Mouse (Mus musculus) heart, adult 2 months (tissue): Measurements from ENCODE around the gene 1810009A15Rik. TPM values are rescaled to one million over a fixed set of nuclear protein-coding genes. Genes with fewer than 3 reads are reported as not detected.

ENCODE experiments used
- DNase-seq, 2 experiments: peaks; one replicate each; pipeline ENCODE4 v3.0.0; 2021
- H3K27ac ChIP-seq: fragments of 200-600 bp; 2 replicates; pipeline ENCODE4 v1.8.1; 2022
- H3K27me3 ChIP-seq: fragments of 200-500 bp; 2 replicates; pipeline ENCODE4 v1.6.1; 2012; ENCODE audit warnings: mild to moderate bottlenecking, low read length, inconsistent platforms, mixed read lengths; ENCODE audit not compliant: control insufficient read depth, insufficient read depth
- H3K36me3 ChIP-seq: fragments of 200-500 bp; 2 replicates; pipeline ENCODE4 v1.6.1; 2012; ENCODE audit warnings: low read length, inconsistent platforms; ENCODE audit not compliant: control insufficient read depth, insufficient read depth
- H3K4me1 ChIP-seq: fragments of 200-500 bp; 2 replicates; pipeline ENCODE4 v1.6.1; 2011; ENCODE audit warnings: low read length; ENCODE audit not compliant: control insufficient read depth, insufficient read depth
- H3K4me3 ChIP-seq: fragments of 200-600 bp; 2 replicates; pipeline ENCODE4 v1.8.1; 2022
- H3K79me2 ChIP-seq: fragments of 200-500 bp; replicated peaks from 2 replicates; pipeline ENCODE4 v1.6.1; 2012; ENCODE audit warnings: mild to moderate bottlenecking, inconsistent platforms, low read length, moderate library complexity, mixed read lengths; ENCODE audit not compliant: control insufficient read depth, insufficient read depth
- H3K9ac ChIP-seq: fragments of 200-500 bp; 2 replicates; pipeline ENCODE4 v1.6.1; 2012; ENCODE audit warnings: low read depth, mild to moderate bottlenecking, control low read depth, inconsistent platforms, low read length, mixed read lengths
- CTCF ChIP-seq: fragments of 200-600 bp; IDR thresholded peaks from 2 replicates; pipeline ENCODE4 v1.8.1; 2022; ENCODE audit warnings: antibody characterized with exemption, mild to moderate bottlenecking, moderate library complexity
- EP300 ChIP-seq: fragments of 200-500 bp; IDR thresholded peaks from 2 replicates; pipeline ENCODE4 v1.6.1; 2011; ENCODE audit warnings: low read depth, low read length, control low read depth; ENCODE audit not compliant: insufficient read depth
- POLR2A ChIP-seq: fragments of 200-500 bp; IDR thresholded peaks from 2 replicates; pipeline ENCODE4 v1.6.1; 2011; ENCODE audit warnings: mild to moderate bottlenecking, low read depth, low read length, control low read depth; ENCODE audit not compliant: insufficient read depth
- WGBS: fragments of 180-500 bp; shearing (Covaris S2); methylation state at CpG from one replicate; pipeline ENCODE4 v1.1.7; 2018; 5-methylcytosine and 5-hydroxymethylcytosine counted together
- intact Hi-C: fragments of 180-260 bp; cut with DNase I; formaldehyde crosslinking; loops from one replicate; pipeline ENCODE4 v1.15.1; 2025
- polyA plus RNA-seq: library from polyadenylated mRNA; depleted of rRNA; stranded (reverse); fragments of >200 nt; gene quantifications from 2 replicates; pipeline ENCODE4 v1.2.3, GENCODE M21; 2012
- total RNA-seq, 2 experiments: library from RNA; stranded (reverse); gene quantifications; 2 replicates each; pipeline ENCODE4 v1.2.3; 2021

1810009A15Rik gene
- total and polyA plus RNA-seq, 3 experiments = 10.1 to 21.0 (median 15.6) TPM

DNA sequence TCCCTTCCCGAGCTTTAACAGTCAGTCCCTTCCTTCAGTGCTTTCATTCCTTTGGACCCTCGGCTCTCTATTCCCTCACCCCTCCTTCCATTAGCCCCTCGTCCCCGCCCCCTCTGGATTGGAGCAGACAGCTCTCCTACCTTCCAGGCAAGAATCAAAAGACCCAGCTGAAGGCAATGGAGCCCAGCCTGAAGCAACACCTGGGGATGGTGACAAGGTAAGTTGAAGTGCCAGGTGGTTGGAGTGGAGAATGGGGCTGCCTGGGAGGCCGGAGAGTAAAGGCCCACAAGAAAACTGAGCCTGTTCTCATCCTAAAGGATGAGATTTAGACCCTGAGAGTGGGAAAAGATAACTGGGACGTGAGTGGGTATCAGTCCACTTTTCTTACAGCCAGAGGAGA is 19.9 kb downstream of the 1810009A15Rik start:
- WGBS = 88% methylated on average over 6 of the region's 6 CpGs
- no peak for TF ChIP-seq CTCF
- TF ChIP-seq EP300 = no peak
- no peak for TF ChIP-seq POLR2A

DNA sequence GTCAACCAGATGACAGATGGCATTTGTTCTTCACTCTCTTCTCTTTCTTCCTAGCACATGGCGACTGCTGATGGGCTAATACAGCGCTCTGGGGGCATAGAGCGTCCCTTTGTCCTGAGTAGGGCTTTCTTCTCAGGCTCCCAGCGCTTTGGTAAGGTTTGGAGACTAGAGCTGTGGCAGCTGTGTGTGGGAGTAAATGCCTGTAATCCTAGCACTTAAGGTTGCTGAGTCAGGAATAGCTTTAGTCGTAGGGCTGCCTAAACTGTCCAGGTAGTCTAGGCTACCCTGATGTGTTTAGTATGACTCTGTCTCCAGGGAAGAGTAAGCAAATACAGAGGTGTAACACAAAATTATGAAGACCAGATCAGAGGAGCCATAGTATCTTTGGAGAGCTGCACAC is 23.2 kb downstream of the 1810009A15Rik start:
- WGBS = 85% methylated on average over 5 of the region's 5 CpGs
- Histone ChIP-seq H3K79me2 (no peaks in the 10 kb centered on the region), H3K27me3 (no peaks in the 10 kb centered on the region), H3K4me3 (no peak overlapping the region), H3K4me1 (no peaks in the 10 kb centered on the region), H3K9ac (no peak overlapping the region), H3K36me3 (no peaks in the 10 kb centered on the region), H3K27ac (no peak overlapping the region)
- TF ChIP-seq POLR2A = no peak
- no peak for TF ChIP-seq EP300
- TF ChIP-seq CTCF = no peak
- DNase-seq = no peak
- intact Hi-C loops = no loop called here

More for the DNA sequence above, 19.9 kb downstream of the 1810009A15Rik start:
- Histone ChIP-seq H3K27me3 (no peaks in the 10 kb centered on the region), H3K4me1 (no peaks in the 10 kb centered on the region), H3K27ac (no peak overlapping the region), H3K9ac (no peak overlapping the region), H3K79me2 (no peaks in the 10 kb centered on the region), H3K4me3 (no peak overlapping the region), H3K36me3 (no peaks in the 10 kb centered on the region)
- no peak for DNase-seq
- intact Hi-C loops = no loop called here

- no peak for DNase-seq
- H3K36me3 ChIP-seq = no peaks in the 10 kb centered on the region
- intact Hi-C loops = no loop called here
- no peak overlapping the region for H3K4me3 ChIP-seq
- no peaks in the 10 kb centered on the region for H3K27me3 ChIP-seq
- TF ChIP-seq POLR2A = no peak
- TF ChIP-seq CTCF = no peak
- TF ChIP-seq EP300 = no peak
- no peak overlapping the region for H3K9ac ChIP-seq
- H3K27ac ChIP-seq = no peak overlapping the region
- 99% methylated on average over 3 of the region's 3 CpGs for WGBS
- H3K79me2 ChIP-seq = no peaks in the 10 kb centered on the region
- H3K4me1 ChIP-seq = no peaks in the 10 kb centered on the region
Observed at GRCm38 (mm10) chr19:8914212-8914611, 25.6 kb downstream of the 1810009A15Rik start.

GRCm38 (mm10) chr19:8919000-8919399 is 30.3 kb downstream of the 1810009A15Rik start:
- 89% methylated on average over 3 of the region's 3 CpGs for WGBS
- no peak overlapping the region for H3K9ac ChIP-seq
- H3K27me3 ChIP-seq = no peaks in the 10 kb centered on the region
- intact Hi-C loops = no loop called here
- peaks cover 4% of the 10 kb centered on the region for H3K4me1 ChIP-seq
- 0 out of 2 replicates have a peak, but pooled peaks cover 3% of the 10 kb centered on the region for H3K36me3 ChIP-seq
- H3K79me2 ChIP-seq = no peaks in the 10 kb centered on the region
- no peak for DNase-seq
- no peak overlapping the region for H3K27ac ChIP-seq
- no peak for TF ChIP-seq EP300
- TF ChIP-seq POLR2A = no peak
- TF ChIP-seq CTCF = no peak
- H3K4me3 ChIP-seq = no peak overlapping the region

DNA sequence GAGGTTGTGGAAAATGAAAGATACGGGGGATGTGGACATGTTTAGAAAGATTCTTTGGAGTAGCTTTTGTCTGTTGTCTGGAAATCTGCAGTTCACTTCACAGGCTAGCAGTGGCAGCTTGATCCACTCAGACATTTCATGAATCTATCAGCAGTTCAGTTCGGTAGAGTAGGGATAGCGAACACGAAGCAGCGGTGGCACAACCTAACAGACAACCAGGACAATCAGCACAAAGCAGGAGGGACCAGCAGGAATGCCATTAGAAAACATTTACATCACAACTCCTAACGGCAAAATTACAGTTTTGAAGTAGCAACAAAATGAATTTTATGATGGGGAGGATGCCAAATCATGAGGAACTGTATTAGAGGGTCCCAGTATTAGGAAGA is 31.0 kb downstream of the 1810009A15Rik start:
- Histone ChIP-seq H3K4me1 (peaks cover 4% of the 10 kb centered on the region), H3K79me2 (no peaks in the 10 kb centered on the region), H3K36me3 (0 out of 2 replicates have a peak, but pooled peaks cover 3% of the 10 kb centered on the region), H3K9ac (peak overlapping the region; percentile 25; the same call in 1 of the 2 replicates), H3K27ac (peak overlapping the region; percentile 95), H3K4me3 (peak overlapping the region; percentile 94), H3K27me3 (no peaks in the 10 kb centered on the region)
- 65% methylated on average over 6 of the region's 6 CpGs for WGBS
- intact Hi-C loops = loop anchor here (2.0 kb wide), 1 partner anchor 21 kb away; the partner anchor contains the start of gene Ganab
- no peak for DNase-seq
- TF ChIP-seq CTCF (no peak), EP300 (no peak), POLR2A (no peak)

GRCm38 (mm10) chr19:8920073-8920736 is 31.6 kb downstream of the 1810009A15Rik start, which contains the start of gene B3gat3:
B3gat3 (plus strand) TSS chr19:8920374.
- peak within 1 kb of the TSS; percentile 94 for H3K4me3 ChIP-seq
- peak within 1 kb of the TSS; percentile 95 for H3K27ac ChIP-seq
- H3K9ac ChIP-seq = peak within 1 kb of the TSS; percentile 93
- H3K27me3 ChIP-seq = no peaks in the 10 kb centered on the region
- peak; percentile 98 for DNase-seq
- 2% methylated on average over 50 of the region's 50 CpGs for WGBS
- peaks cover 4% of the 10 kb centered on the region for H3K4me1 ChIP-seq
- H3K36me3 ChIP-seq = 0 out of 2 replicates have a peak, but pooled peaks cover 3% of the 10 kb centered on the region
- no peaks in the 10 kb centered on the region for H3K79me2 ChIP-seq
- intact Hi-C loops = loop anchor here (2.0 kb wide), 1 partner anchor 21 kb away; the partner anchor contains the start of gene Ganab
- TF ChIP-seq CTCF = no peak
- TF ChIP-seq POLR2A = peak; percentile 99
- TF ChIP-seq EP300 = peak; percentile 50; the same call in 1 of the 2 replicates
